Mouse (Mus musculus) heart, postnatal 36 days (tissue): ENCODE data around the gene Cd200r4. TPM values are rescaled to one million over a fixed set of nuclear protein-coding genes. Genes with fewer than 3 reads are reported as not detected.
"Not testable (repeated sequence)": the region's sequence is repeated elsewhere in the genome, so short reads cannot be mapped to it uniquely, and the experiment has no call there.

ENCODE experiments used
- DNase-seq, 2 experiments: peaks; one replicate each; pipeline ENCODE4 v3.0.0; 2021 to 2022
- intact Hi-C: fragments of 180-260 bp; cut with DNase I; formaldehyde crosslinking; loops from one replicate; pipeline ENCODE4 v1.15.1; 2025
- total RNA-seq, 2 experiments: library from RNA; stranded (reverse); gene quantifications; 2 replicates each; pipeline ENCODE4 v1.2.3; 2021

Cd200r4 gene
- total RNA-seq: not detected

DNA sequence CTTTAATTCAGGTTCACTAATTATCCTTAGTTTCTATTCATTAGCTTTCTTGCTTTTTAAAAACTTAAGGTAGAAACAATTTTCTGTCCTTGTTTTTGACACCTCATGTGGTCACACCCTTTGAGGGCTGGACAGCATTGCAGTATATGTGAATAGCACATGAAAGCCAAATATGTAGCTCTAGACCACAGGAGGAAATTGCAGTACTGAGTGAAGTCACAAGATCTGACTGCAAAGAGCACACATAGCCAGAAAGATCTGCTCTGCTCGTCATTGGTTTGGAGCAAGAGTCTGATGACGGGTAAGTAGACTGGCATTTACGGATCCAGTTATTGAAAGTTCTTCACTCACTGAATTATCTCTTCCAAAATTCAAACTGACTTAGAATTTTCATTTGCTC lies at the start of gene Cd200r4:
Cd200r4 (plus strand) TSS at position 190 of the 400 bp plus-strand sequence.
- intact Hi-C loops: loop anchor here (5.0 kb wide), 1 partner anchor 56 kb away; the partner anchor contains the start of gene Cd200r2

GRCm38 (mm10) chr16:44761811-44762210 lies 49.7 kb upstream of the Cd200r4 start:
- no peak for DNase-seq
- intact Hi-C loops: no loop called here

More for the DNA sequence above, at the start of gene Cd200r4:
- DNase-seq: no peak

- peak in 1 of 2 experiments; percentile 13 for DNase-seq
- intact Hi-C loops: loop anchor here (5.0 kb wide), 3 partner anchors 197 to 377 kb away; no protein-coding TSS in a partner anchor
Measured at GRCm38 (mm10) chr16:44765555-44766319, 45.8 kb upstream of the Cd200r4 start, which contains the start of gene Cd200r1. Gene Cd200r1, plus strand, starts transcription at chr16:44765736.

DNA sequence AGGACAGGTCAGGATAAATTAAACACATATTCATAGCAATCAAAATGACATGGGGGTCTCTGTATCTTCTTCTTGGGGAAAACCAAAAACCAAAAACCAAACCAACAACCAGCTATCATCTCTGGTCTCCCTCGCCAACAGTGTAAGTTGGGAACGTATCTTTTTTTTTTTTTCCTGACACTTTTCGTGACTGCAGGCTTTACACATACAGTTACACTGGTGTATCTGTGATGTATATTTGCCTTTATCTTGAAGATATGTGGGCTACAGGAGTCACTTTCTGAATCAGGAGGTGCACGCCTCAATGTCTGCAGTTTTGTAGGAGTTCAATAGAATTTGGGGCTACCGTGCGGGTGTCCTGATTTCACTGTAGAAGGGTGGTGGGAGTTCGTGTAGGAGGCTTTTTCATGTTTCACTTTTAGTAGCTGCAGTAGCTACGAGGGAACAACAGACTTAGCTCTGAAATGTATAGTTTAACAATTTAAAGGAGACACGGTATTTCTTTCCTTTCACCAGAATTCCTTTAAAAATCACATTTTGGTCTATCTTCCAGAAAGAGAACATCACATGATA lies 45.1 kb upstream of the Cd200r4 start:
- intact Hi-C loops: loop anchor here (5.0 kb wide), 3 partner anchors 196 to 376 kb away; no protein-coding TSS in a partner anchor
- DNase-seq: no peak

GRCm38 (mm10) chr16:44767506-44767905 lies 44.0 kb upstream of the Cd200r4 start:
- intact Hi-C loops: loop anchor here (5.0 kb wide), 3 partner anchors 195 to 375 kb away; no protein-coding TSS in a partner anchor
- no peak for DNase-seq

DNA sequence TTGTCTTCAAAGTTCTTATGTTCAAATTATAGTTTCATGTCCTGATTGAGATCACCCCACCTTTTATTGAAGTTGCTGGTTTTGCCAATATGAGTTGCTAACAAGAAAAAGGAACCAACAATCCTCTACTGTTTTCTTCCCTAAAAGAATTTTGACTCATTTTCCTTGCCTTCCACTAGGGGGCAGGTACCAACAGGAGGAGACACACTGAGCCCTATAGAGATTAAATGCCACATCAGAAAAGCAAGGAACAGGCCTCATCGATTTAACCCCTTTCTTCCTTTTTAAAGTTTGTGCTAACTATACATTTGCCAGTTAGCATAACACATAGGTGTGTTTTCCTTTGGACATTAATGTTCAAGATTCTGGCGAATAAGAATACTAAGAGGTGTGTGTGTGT lies 43.6 kb upstream of the Cd200r4 start:
- intact Hi-C loops: loop anchor here (2.0 to 5.0 kb wide), 5 partner anchors 194 to 374 kb away; no protein-coding TSS in a partner anchor

GRCm38 (mm10) chr16:44772577-44772976 lies 39.0 kb upstream of the Cd200r4 start:
- intact Hi-C loops: no loop called here
- DNase-seq: no peak

More for the DNA sequence above, 43.6 kb upstream of the Cd200r4 start:
- DNase-seq: no peak

GRCm38 (mm10) chr16:44773673-44774072 lies 37.9 kb upstream of the Cd200r4 start:
- intact Hi-C loops: no loop called here

DNA sequence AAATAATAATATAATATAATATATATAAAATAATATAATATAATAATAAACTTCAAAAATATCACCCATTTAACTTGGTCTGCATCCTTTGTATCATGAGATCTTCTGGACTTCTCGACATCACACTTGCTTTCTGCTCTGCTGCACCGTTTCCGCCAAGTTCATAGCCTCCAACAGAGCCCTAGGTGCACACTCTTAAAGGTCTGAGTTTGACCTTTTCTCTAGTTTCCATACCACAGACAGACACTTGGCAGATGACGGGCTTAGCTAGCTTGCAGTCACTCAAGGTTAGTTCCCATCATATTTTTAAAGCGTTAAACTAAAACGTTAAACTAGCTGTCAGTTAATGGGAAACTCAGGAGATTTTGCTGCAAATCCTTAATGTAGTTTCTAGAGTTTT lies 37.3 kb upstream of the Cd200r4 start:
- intact Hi-C loops: no loop called here
- no peak for DNase-seq

More at GRCm38 (mm10) chr16:44773673-44774072, 37.9 kb upstream of the Cd200r4 start:
- DNase-seq: no peak

DNA sequence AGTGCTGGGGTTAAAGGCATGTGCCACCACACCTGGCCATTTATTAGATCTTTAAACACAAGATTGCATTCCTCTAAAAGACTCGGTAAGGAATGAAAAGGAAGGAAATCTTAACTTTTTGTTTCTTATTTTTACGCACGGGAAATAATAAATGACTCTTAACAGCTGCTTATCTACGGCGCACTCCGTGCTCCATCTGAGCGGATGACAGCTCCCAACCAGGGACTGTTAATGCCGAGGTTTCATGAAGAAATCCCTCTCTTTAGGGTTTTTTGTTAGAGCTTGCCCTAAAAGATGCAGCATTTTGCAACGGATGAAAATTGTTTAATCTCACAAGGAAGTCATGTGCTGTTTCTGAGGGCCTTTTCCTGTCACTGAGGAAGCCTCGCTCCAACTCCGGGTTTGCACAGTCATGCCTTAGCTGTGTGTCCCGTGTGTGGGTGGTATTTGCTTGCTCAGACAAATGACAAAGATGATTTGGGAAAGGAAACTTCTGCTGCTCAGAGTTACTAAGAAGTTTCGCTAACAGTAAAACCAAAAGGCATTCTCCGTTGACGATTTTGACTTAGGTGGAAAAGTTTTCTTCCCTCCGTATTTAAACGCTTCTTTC lies 32.9 kb upstream of the Cd200r4 start:
- DNase-seq: peak in 1 of 2 experiments; percentile 31
- intact Hi-C loops: no loop called here

DNA sequence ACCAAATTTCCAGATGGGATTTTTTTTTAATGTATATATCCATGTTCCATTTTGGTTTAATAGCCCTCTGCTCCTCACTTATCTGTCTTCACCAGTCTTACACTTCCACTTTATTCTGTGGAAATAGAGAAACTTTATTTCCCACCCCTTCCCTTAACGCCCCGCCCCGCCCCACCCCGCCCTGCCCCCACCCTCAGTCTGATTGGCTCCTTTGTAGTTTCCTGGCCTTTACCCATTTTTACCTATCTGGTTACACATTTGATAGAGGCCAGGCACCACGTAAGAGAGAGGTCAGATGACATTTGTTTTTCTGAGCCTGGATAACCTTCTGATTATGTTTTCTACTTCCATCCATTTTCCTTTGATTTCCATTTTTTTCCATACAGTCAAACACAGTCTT lies 32.0 kb upstream of the Cd200r4 start:
- intact Hi-C loops: no loop called here
- DNase-seq: no peak

DNA sequence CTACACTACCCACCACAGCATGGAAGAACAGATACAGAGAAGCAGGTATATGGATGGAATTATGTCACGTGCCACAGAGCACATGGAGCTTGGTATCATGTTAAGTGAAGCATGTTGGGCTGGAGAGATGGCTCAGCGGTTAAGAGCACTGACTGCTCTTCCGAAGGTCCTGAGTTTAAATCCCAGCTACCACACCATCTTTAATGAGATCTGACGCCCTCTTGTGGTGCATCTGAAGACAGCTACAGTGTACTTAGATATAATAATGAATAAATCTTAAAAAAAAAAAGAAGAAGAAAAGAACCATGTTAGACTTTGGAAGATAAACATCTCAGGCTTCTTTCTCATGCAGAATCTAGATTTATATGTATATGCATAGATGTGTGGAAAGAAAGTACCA lies 30.8 kb upstream of the Cd200r4 start:
- no peak for DNase-seq
- intact Hi-C loops: no loop called here

GRCm38 (mm10) chr16:44786934-44787333 lies 24.6 kb upstream of the Cd200r4 start:
- no peak for DNase-seq

DNA sequence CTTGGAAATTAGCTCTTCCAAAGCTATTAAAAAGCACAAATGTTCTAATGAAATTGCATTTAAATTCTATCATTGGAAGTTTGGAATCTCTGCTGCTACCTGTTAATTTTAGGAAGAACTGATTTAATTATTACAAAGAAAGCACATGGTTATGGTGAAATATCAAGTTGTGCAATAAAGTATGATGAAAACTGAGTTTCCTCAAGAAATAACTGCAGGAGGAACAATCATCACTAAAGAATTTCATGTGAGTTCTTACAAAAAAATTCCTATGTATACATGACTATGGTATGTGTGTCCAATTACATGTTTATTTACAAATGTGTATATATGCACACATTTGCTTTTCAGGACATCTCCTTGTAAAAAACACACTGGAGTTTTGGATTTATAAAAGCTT lies 17.1 kb upstream of the Cd200r4 start:
- intact Hi-C loops: no loop called here
- no peak for DNase-seq

More at GRCm38 (mm10) chr16:44786934-44787333, 24.6 kb upstream of the Cd200r4 start:
- intact Hi-C loops: no loop called here

DNA sequence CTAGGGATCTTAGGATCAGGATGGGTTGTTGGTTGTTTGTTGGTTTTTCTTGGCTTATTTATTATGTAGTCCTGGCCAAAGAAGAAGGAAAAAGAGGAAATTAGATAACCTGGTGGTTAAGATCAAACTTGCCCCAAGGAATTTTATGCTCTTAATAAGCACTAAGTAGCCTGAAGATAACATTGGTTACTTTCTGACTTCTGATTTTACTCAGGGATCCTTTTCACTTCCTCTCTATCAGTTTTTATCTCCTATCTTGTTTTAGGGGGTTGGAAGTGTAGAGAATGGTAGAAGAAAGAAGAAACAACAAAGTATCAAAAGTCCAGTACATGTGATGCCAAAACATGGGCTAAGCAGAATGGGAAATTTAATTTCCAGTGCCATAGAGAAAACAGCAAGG lies 5.6 kb upstream of the Cd200r4 start:
- intact Hi-C loops: no loop called here
- no peak for DNase-seq

GRCm38 (mm10) chr16:44810223-44810622 lies 1.3 kb upstream of the Cd200r4 start:
- DNase-seq: not testable (repeated sequence)

GRCm38 (mm10) chr16:44812468-44813065 lies 1.0 kb downstream of the Cd200r4 start:
- DNase-seq: no peak
- intact Hi-C loops: loop anchor here (5.0 kb wide), 1 partner anchor 55 kb away; the partner anchor contains the start of gene Cd200r2

More at GRCm38 (mm10) chr16:44810223-44810622, 1.3 kb upstream of the Cd200r4 start:
- intact Hi-C loops: loop anchor here (5.0 kb wide), 1 partner anchor 57 kb away; the partner anchor contains the start of gene Cd200r2

GRCm38 (mm10) chr16:44818010-44818409 lies 6.5 kb downstream of the Cd200r4 start:
- intact Hi-C loops: no loop called here
- no peak for DNase-seq

DNA sequence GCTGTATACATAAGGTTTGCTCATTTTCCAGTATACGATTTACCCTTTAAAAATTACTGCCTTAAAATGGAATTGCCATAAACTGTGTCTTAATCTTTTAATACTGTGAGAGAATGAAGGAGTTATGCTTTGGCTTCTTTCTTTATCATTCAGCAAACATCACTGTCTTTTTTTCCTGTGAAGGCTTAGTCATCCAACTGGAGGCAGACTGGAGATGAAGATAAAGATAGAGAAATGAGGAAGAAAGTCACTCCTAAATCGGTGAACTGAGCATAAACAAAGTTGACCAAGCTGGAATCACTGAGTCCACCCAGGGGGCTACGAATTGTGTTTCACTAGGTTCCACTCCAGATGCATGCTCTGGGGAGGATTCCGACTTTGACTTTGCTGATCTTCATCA lies 9.0 kb downstream of the Cd200r4 start:
- intact Hi-C loops: no loop called here

GRCm38 (mm10) chr16:44832286-44832685 lies 20.8 kb downstream of the Cd200r4 start:
- intact Hi-C loops: no loop called here
- DNase-seq: no peak

More for the DNA sequence above, 9.0 kb downstream of the Cd200r4 start:
- no peak for DNase-seq
